Mouse (Mus musculus) CD4-positive helper T cell, adult 2 months (primary cell): Measurements from ENCODE around the gene Ppp1r9b.
A peak's percentile ranks its signal among the peaks of the same experiment; 100 is the strongest.

Experiments
- DNase-seq: peaks from one replicate; pipeline ENCODE4 v3.0.0-alpha.2; 2012; ENCODE audit warnings: low read depth, missing footprints, low spot score

Ppp1r9b gene

DNA sequence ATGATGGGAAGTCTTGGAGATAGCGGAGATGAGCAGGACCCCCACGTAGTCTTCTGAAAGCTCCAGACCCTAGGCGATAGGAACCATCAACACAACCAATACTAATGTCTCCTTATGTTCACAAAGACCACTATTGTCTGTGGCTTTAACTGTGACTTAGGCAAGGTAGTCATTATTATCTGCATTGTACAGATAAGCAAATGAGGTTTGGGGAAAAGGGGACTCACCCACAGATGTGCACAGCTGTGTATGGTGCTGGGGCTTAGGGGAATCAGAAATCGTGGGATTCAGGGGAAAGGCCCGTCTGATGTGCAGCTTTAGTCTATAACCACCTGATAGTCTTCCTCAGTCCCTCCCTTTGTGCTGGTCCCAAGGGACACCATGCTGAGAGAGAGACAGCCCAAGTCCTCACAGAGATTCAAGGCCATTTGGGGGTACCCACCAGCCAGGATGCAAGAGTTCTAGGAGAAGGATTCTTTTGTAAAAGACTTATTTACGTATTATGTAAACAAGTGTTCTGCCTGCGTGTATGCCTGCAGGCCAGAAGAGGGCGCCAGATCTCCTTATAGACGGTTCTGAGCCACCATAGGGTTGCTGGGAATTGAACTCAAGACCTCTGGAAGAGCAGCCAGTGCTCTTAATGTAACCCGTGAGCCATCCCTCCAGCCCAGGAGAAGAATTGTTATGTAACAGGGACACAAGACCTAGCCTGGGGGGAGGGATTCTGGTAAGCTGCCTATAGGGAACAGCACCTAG lies 31.6 kb downstream of the Ppp1r9b start:
- DNase-seq, result no peak

DNA sequence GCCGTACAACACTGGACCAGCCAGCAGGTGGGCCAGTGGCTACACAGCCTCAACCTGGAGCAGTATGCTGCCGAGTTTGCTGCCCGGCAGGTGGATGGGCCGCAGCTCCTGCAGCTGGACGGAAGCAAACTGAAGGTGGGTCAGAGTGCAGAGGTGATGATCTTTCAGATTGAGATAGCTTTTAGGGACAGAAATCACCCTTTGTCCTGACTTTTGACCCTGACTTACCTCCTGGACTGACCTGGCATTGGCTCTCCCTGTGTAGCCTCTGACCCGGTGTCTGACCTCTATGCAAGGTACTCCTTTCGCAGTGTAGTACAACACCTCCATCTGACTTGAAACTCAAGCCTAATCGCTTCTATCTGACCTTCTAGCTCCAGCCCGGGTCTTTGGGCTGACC lies 32.6 kb downstream of the Ppp1r9b start:
- no peak for DNase-seq

DNA sequence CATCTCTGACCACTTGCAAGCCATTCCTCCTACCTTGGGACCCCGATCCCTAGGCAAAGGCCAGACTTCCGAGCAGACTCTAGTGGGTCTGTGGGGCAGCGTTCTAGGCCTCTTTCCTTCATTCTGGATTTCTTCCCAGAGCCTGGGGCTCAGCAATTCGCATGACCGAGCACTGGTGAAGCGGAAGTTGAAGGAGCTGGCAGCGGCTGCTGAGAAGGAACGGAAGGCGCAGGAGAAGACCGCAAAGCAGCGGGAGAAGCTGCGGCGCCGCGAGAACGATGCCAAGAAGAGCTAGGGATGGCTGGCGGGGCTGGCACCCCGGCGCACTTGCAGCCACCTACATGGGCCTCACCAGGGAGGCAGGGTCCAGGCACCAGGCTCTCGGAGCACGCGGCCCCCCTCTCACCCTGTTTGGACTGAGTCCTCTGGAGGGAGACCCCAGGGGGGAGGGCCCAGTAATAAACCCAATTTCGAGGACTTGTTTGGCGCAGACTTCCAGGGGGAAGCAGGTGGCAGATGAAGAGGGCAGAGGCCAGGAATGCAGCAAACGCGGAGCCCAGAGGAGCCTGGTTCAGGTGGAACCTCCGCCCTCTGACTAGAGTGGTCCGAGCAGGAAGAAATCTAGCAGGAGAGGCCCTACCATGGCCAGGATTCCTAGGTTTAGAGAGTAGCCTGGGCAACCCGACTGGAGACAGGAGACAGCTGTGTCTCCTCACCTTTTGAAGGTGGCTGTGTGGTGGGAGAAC lies 33.8 kb downstream of the Ppp1r9b start:
- DNase-seq, result no peak

DNA sequence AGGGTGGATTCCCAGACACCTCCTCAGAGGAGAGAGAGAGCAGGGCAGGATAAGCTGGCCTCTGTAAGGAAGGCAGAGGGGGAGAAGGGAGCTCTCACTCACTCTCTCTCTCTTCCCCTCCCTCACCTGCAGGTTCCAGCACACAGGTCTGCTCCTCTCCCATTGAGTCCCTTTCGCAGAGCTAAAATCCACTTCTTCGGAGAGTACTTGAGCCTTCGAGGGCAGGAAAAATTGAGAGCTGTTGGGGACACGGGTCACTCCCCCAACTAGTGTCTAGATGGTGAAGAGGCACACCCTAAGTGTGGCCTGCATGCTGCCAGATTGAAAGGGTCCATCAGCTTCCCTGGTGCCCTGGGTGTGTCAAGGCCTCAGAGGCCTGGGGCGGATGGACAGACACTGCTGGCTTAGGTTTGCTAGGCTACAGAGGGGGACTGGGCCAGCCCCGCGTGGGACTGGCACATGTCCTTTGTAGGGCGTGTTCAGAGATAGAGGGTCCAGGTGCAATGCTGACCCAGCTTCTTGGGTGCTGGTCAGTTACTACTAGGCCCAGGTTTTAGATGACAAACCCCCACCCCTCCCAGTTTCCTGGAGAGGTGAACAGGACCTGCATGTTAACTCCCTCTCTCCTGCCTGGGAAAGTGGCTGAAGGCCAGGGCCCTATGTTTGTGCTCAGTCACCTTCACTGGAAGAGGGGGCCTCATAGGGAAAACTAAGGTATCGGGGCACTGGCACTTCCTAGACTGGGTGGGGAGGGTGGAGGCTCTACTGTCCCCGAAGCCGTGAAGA lies 34.6 kb downstream of the Ppp1r9b start:
- DNase-seq, result no peak

DNA sequence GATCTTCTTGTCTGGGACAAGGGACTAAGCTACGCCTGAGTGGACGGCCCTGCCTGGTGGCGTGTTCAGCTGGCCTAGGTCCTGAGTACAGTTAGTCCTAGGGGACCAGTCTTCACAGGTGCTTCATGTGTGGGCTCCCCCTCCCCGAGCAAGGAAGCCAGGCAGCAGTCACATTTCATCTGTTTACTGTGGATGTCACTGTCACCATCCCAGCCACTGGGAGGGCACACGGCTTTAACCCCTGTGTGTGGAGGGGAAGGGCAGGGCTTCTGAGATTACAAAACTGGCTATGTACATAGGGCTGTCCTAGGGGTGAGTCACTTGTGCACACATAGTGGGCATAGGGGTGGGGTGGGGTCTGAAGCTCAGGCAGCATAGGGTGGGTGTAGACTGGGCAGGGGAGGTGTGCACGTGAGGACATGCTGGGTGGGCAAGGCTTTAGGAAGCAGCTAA lies 35.3 kb downstream of the Ppp1r9b start:
- DNase-seq, result no peak

DNA sequence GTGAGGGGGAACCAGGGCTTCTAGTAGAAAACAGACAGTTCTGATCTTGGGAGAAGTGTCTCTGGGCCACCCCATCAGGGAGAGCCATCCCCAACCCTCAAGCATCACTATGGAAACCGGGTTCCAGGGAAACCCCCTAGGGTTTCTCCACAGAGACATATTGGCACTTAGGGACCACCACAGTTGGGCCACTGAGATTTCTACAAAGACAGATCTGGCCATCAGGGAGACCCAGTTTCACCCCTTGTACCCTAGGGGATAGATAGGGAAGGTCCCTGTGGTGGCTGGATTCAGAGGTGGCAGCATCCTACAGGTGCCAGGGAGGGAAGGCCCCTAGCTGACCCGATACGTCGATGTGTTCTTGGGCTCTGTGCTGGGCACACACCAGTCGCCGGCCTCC lies 36.0 kb downstream of the Ppp1r9b start:
- DNase-seq, result no peak

DNA sequence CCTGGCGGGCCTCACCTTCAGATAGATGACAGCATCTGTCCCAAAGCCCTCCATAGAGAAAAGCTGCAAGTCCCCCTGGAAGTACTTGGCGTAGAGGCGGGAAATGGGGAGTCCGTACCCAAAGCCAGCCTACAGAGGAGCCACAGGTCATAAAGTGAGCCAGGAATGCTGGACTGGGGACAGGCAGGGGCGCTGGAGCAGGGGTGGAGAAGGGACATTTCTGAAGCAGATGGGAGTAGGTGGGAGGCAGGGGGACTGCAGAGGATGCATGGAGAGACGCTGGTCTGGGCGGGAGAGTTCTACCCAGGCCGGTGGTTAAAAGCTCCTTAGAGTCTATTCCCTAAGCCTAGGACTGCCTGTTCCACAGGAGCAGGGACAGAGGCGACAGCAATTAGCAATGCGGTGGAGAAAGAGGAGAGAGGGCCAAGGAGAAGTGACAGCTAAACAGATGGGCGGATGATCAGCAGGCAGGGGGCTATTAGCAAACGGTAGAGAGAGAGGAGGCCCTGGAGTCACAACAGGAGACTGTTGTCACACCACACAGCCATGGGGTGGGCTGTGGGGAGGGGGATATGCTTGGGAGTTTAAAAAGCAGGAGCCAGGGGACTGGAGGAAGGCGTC lies 37.1 kb downstream of the Ppp1r9b start:
- no peak for DNase-seq

DNA sequence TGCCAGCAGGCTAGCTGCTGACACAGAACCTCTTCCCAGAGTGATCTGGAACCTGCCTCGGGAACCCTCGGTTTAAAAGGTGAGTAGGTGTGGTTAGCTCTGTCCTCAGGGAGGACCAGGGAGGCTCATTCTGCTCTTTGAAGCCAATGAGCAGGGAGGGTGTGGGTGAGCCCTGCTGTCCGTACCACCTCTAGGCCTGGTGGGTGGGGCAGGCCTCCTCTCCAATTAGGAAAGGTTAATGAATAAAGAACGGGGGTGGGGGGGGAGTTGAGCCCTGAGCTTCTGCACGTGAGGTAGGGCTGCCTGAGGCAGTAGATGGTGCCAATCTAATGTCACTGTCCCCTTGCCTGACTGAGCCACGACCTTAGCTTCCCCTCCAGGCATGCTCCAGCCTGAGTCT lies 42.1 kb downstream of the Ppp1r9b start:
- DNase-seq, result no peak

DNA sequence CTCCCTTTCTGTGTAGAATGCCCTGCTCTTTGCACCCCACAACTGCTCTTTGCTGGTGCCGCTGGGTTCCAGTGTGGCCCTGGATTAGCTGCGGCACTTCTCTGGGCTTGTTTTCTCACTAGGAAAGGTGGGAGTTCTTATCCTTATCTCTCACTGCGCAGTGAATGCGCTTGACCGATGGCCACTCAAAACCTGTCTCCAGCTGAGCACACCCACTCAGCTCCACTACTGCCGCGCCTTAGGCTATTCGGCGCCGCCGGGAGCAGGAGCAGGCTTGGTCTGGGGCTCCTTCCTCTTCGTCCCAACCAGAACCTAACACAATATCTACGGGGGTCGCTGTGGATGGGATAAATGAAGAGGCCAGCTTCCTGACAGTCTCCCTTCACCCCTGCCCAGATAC lies 42.8 kb downstream of the Ppp1r9b start:
- no peak for DNase-seq

DNA sequence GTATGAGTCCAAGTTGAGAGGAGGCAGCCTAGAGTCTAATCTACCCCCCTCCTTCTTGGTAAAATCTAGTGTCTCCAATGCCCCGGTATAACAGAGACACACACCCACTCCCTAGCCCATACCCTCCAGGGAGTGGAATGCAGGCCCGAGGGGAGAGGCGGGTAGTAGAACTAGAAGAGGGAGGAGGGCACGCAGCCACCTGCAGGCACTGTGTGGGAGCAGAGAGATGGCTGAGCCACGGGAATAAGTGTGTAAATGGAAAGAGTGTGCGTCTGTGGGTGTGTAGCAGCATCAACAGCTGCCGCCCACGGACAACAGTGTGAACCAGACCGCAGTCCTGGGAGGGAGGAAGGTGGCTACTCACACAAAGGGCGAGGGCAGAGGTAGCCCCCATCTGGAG lies 44.1 kb downstream of the Ppp1r9b start:
- no peak for DNase-seq

DNA sequence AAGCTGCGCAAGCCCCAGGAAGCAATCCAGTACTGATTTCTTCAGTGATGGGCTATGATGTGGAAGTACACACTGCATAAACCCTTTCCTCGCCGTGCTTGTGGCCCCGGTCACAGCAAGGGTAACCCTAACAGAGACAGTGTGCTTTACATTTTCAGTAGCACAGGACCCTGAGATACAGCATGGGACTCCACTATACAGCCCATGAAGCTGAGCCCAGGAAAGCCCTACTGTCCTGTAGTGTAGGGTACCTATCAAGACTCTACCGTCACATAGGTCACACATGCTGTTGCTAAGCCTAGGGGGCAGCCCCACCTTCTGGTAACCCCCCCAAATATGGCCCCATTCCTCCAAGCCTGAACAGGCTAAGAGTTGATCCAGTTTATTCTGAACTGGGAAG lies 45.7 kb downstream of the Ppp1r9b start:
- no peak for DNase-seq

DNA sequence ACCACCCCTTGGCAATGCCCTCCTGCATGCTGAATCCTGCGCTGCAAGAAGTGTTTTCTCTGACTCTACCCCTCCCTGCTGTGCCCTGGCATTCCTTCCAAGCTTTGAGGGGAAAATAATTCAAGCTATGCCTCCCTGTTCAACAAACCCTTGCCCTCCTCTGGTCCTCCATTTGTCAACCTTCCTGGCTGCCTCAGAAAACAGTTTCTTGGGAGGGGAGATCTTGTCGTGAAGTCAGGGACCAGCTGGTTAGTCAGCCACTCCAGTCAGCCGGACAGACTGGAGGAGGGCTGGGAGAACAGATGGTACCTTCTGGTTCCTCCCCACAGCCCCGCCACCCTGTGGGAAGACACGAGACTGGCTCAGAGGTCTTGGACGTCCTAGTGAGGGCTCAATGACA lies 46.5 kb downstream of the Ppp1r9b start:
- no peak for DNase-seq

DNA sequence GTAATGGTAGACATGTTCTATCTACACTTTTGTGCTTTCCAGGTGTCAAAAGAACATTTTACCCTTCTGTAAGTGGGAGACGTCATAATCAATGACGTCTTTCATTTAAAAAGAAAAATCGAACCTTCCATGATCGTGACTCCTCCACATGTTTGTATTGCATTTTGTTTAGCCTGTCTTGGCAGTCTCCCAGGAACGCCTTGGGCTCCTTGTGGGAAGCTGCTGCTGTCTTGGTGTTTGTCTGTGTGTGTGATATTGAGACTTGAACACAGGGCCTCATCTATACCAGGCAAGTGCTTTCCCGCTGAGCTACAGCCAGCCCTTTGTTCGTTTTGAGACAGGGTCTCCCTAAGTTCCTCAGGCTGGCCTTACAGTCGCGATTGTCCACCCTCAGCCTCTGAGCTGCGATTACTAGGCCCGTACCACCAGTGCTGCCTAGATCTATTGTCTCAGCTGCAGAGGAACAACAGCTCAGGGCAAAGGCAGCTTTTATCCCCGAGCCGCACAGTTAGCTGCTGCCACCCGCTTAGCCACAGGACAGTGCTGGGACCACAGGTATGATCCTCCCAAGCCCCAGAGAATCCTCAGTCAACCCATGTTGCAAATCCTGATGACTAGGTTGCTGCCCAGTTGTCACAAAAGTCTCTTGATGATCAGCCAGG lies 47.5 kb downstream of the Ppp1r9b start:
- no peak for DNase-seq

DNA sequence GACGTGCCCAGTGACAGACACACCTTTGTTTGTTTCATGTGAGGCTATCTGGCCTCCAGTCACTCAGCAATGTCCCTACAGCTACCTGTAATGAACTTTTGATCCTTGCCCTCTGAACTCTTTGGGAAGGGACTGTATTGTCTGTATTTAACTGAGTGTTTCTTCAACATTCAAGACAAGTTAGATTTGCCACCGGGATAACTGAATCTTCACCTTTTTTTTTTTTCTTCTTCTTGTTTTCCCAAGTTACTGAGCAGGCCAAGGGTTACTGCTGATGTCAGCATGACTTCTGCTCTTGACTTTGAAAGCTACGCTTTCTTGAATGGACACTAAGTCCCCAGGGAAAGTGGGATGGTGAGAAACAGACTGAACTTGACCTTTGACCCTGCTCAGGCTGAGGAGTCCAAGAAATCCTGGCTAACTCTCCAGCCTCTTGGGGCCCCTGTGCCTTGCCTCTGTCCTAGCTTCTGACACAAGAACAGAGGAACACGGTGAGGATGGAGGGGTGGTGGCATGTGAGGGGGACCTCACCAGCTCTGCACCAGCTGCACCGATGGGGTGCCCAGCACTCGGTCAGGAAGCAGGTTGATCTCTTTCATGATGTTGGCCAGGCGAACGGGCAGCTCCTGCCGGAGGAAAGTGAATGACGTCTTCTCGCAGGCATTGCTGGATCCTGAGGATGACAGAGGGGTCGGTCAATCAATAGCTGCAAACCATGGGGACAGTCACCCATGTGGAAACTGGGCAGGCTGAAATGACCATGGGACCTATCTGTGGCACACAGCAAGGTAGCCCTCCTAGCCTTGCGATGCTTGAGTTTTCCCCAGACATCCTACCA lies 48.2 kb downstream of the Ppp1r9b start:
- DNase-seq, result no peak

DNA sequence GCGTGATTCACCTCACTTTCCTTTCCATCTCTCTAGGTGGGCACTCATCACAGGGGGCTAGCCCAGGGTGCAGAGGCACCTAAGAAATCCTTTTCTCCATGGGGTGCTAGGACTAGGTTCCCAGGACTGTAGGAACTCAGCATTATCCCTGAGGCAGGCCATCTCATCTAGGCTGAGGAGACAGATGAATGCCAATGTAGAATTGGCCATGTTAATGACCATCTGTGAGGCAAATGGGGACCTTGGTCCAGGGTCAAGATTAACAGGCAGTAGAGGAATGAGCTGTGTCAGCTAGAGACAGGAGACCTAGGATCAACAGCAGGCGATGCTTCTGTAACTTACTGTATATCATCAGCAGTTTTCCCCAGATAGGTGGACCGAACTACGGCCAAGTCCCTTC lies 48.9 kb downstream of the Ppp1r9b start:
- DNase-seq, result no peak

DNA sequence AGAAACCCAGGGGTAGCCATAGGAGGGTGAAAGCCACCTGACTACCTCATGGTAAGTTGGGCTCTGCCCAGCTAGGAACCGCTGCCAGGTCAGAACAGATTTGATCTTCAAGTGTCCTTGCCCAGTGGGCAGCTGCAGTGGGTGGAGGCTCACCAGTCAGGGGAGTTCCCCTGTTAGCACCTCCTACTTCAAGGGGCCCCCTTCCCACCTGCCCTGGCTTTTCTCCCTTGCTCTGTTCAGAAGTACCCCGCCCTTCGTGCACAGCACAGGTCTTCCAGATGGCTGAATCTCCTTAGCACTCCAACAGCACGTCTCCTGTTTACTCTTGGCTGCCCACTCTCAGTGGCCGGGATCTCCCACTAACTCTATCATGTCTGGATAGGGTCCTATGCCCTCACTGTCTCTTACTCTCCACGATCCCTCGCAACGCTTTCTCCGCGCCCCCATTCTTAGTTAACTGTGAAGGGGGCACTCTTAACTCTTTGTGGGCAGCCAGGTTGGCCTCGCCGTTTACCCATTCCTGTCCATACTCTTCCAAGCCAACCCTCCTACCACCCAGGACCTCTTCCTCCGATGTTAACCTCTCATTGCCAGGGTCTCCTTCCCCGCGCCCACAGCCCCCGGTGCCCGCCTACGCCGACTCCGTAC lies 49.8 kb downstream of the Ppp1r9b start:
- no peak for DNase-seq

DNA sequence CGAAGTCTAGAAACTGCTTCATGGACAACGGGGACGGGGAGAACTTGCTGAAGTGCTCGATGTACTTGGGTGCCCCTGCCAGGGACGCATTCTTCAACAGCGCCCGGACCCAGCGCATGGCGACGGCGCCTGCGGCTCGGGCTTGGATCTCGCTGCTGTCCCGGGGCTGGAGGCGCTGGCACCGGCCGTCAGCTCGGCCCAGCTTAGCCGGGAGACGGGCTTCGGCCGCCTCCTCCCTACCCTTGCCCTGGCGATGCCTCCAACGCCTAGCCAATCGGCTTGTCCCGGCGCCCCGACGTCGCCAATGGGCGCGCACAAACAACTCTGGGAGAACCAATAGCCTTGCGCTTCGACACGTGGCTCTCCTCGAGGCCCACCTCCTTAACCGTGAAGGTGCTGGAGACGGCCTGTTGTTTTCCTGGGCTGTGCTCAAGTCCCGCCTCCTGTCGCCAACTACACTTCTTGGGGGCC lies 50.3 kb downstream of the Ppp1r9b start, which contains the start of gene Pdk2:
Gene Pdk2 (minus strand): TSS at position 216 of the 471 bp plus-strand sequence.
- DNase-seq, result peak; percentile 91

DNA sequence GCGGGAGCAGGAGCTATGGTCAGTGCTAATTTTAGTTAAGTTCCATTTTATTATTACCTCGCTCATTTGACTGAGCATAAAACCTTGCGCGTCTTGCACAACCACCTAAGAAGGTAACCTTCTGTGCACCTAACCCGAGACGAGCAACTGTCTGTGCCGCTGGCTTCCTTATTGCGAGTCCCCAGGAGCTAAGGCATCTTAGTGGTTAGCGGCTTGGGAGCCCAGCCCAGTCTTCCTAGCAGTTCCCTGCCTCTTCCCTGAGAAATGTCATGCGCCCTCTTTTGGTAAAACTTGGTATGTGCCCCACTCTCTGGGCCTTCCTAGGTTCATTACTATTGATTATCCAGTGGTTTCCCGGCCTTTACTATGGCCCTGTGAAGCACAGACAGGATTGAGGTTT lies 51.3 kb downstream of the Ppp1r9b start:
- DNase-seq, result peak; percentile 59

DNA sequence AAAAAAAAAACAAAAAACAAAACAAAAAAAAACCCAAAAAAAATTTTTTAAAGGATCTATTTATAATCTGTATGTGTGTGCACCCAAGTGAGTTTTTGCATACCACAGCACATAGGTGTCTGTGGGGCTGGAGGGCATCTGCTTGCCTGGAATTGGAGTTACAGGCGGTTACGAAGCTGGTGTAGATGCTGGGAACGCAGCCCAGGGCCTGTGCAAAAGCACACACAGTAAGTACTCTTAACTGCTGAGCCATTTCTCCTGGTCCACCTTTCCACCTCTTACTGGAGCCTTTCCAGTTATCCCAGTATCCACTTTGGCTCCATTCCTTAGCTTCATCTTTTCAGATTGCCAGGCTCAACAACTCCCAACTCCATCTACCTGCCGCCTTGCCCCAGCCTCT lies 52.2 kb downstream of the Ppp1r9b start:
- no peak for DNase-seq

DNA sequence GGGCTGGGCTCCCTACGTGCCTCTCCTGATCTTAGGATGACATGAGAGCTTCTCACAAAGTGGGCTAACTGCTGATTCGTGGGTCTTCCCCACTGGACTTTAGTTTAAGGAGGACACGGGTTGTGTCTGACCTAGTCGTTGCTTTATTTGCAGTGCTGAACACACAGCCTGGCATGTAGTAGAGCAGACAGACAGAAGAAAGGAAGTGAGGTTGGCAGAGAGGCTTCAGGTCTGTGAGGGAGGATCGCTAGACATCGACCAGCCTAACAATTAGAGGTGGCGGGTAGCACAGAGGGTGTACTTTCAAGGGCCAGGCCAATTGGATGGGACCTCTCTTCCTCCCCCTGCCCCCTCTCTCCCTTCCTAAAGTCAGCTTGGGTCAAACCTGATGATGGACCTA lies 52.8 kb downstream of the Ppp1r9b start:
- no peak for DNase-seq
